Mouse (Mus musculus) hindbrain, embryonic 10.5 days (tissue): ENCODE data around the gene Erc2. TPM values are rescaled to one million over a fixed set of nuclear protein-coding genes. Genes with fewer than 3 reads are reported as not detected.
A peak's percentile ranks its signal among the peaks of the same experiment; 100 is the strongest.

ENCODE experiments used
- DNase-seq: peaks from one replicate; pipeline ENCODE4 v3.0.0-alpha.2; 2017; ENCODE audit warnings: low spot score
- H3K27ac ChIP-seq: fragments of 300-500 bp; sonication (generic); 2 replicates; pipeline ENCODE4 v1.5.1; 2016; ENCODE audit warnings: mild to moderate bottlenecking, moderate library complexity
- H3K27me3 ChIP-seq: fragments of 300-500 bp; sonication (generic); 2 replicates; pipeline ENCODE4 v1.6.1; 2016; ENCODE audit warnings: mild to moderate bottlenecking; ENCODE audit not compliant: poor library complexity, insufficient read depth, severe bottlenecking
- H3K36me3 ChIP-seq: fragments of 300-500 bp; sonication (generic); 2 replicates; pipeline ENCODE4 v1.6.1; 2016; ENCODE audit warnings: mild to moderate bottlenecking, moderate library complexity
- H3K4me1 ChIP-seq: fragments of 300-500 bp; sonication (generic); replicated peaks from 2 replicates; pipeline ENCODE4 v1.6.1; 2016; ENCODE audit warnings: mild to moderate bottlenecking
- H3K4me3 ChIP-seq: fragments of 300-500 bp; sonication (generic); 2 replicates; pipeline ENCODE4 v1.5.1; 2016; ENCODE audit warnings: mild to moderate bottlenecking, moderate library complexity
- H3K9me3 ChIP-seq: fragments of 300-500 bp; sonication (generic); 2 replicates; pipeline ENCODE4 v1.6.1; 2016; ENCODE audit warnings: mild to moderate bottlenecking, moderate library complexity
- WGBS: fragments of 180-500 bp; shearing (Covaris S2); methylation state at CpG from one replicate; pipeline ENCODE4 v1.1.7; 2016; 5-methylcytosine and 5-hydroxymethylcytosine counted together
- polyA plus RNA-seq: library from polyadenylated mRNA; unstranded; fragments of >200 nt; fragmentation: Nextera tagmentation; extraction: Ambion mirVana; gene quantifications from 2 replicates; pipeline ENCODE4 v1.2.1, GENCODE M21; 2016

Erc2 gene
- polyA plus RNA-seq, 1 experiment from 2014 or later, result 15.3 TPM

DNA sequence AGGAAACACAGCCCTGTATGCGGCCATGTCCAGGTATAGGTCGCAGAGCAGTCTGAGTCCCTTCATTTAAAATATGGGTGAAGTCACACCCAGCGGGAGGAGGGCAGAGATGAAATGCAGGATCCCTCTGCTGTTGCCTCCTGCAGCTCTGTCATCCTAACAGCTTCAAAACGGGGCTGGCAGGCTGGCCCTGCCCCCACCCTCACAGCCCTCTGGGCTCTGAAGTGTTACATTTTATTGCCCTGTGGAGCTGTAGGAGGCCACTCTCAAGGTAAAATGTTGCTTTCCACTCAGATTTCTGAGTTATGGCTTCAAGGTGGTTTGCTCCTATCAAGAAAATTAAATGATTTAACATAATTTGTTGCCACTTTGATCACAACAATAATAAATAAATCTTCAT lies 847.5 kb downstream of the Erc2 start:
- H3K27ac ChIP-seq, result no peak overlapping the region
- H3K36me3 ChIP-seq, result no peaks in the 10 kb centered on the region
- WGBS, result 27% methylated on average over 4 of the region's 4 CpGs
- no peaks in the 10 kb centered on the region for H3K9me3 ChIP-seq
- H3K4me3 ChIP-seq, result no peak overlapping the region
- no peaks in the 10 kb centered on the region for H3K27me3 ChIP-seq
- no peak for DNase-seq
- peaks cover 23% of the 10 kb centered on the region for H3K4me1 ChIP-seq

- 70% methylated on average over 6 of the region's 6 CpGs for WGBS
- Histone ChIP-seq H3K27me3 (no peaks in the 10 kb centered on the region), H3K9me3 (no peaks in the 10 kb centered on the region), H3K4me1 (peaks cover 28% of the 10 kb centered on the region), H3K36me3 (no peaks in the 10 kb centered on the region), H3K27ac (no peak overlapping the region), H3K4me3 (no peak overlapping the region)
- no peak for DNase-seq
Measured at GRCm38 (mm10) chr14:28470212-28470611, 848.0 kb downstream of the Erc2 start.

DNA sequence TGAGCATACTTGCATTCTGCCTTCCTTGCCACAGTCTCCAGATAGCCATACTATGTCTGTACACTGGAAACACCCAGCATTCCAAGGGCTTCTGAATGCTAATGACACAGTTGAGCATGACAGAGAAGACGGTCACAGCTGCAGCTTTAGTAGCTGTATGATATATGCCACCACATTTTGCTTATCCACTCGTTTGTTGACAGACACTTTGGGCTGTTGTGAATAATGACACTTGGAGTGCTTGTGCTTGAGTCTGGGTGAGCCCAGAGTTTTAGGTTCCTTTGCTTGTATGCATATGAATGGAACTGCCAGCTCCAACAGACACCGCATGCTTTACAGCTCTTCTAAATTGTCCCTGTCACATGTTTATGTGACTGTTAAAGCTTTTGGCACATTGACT lies 852.8 kb downstream of the Erc2 start:
- no peak overlapping the region for H3K4me3 ChIP-seq
- 49% methylated on average over 3 of the region's 3 CpGs for WGBS
- no peaks in the 10 kb centered on the region for H3K9me3 ChIP-seq
- H3K4me1 ChIP-seq, result peaks cover 40% of the 10 kb centered on the region
- peak overlapping the region; percentile 62; the same call in 1 of the 2 replicates for H3K27ac ChIP-seq
- no peaks in the 10 kb centered on the region for H3K36me3 ChIP-seq
- H3K27me3 ChIP-seq, result no peaks in the 10 kb centered on the region
- DNase-seq, result no peak

DNA sequence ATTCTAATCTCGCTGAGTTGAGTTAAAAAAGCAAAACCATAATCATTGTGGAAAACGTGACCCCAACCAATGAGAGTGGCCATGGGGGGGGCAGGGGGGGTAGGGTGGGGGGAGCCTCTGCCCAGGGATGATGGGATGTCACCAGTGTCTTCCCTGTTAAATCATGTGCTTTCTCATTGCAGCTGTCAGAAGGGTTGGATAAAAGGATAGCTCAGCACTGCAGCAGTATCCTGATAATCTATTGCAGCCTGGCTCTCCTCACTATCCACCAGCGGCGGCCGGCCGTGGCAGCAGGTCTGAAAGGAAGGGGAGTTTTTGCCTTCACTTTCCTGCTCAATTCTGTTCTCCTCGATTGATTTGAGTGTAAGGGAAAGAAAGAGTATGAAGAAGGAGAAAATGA lies 853.2 kb downstream of the Erc2 start:
- no peaks in the 10 kb centered on the region for H3K27me3 ChIP-seq
- peak overlapping the region; percentile 62; the same call in 1 of the 2 replicates for H3K27ac ChIP-seq
- peaks cover 37% of the 10 kb centered on the region for H3K4me1 ChIP-seq
- H3K36me3 ChIP-seq, result no peaks in the 10 kb centered on the region
- DNase-seq, result no peak
- no peak overlapping the region for H3K4me3 ChIP-seq
- no peaks in the 10 kb centered on the region for H3K9me3 ChIP-seq
- 36% methylated on average over 7 of the region's 7 CpGs for WGBS

GRCm38 (mm10) chr14:28476746-28477145 lies 854.5 kb downstream of the Erc2 start:
- H3K4me3 ChIP-seq, result no peak overlapping the region
- WGBS, result 45% methylated on average over 3 of the region's 3 CpGs

DNA sequence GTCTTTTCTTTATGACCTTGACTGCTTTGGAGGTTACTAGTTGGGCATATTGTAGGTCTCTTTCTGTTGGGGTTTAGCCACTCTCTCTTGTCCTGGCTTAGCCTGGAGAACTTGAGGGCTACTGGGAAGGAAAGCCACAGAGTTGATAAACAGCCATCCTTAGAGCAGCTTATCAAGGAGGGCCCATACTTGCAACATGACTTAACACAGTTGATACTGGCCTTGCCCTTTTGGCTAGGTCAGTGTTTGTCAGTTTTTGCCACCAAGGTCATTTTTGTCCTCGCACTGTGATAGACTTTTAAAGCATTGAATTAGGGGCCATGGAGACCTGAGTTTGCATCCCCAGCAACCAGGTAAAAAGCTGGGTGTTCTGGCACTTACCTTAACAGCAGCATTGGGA lies 858.6 kb downstream of the Erc2 start:
- no peak for DNase-seq
- Histone ChIP-seq H3K27me3 (no peaks in the 10 kb centered on the region), H3K4me1 (peaks cover 12% of the 10 kb centered on the region), H3K36me3 (no peaks in the 10 kb centered on the region), H3K4me3 (no peak overlapping the region), H3K9me3 (no peaks in the 10 kb centered on the region), H3K27ac (no peak overlapping the region)
- 89% methylated on average over 1 of the region's 1 CpGs for WGBS

More at GRCm38 (mm10) chr14:28476746-28477145, 854.5 kb downstream of the Erc2 start:
- Histone ChIP-seq H3K27ac (no peak overlapping the region), H3K36me3 (no peaks in the 10 kb centered on the region), H3K4me1 (peaks cover 29% of the 10 kb centered on the region), H3K27me3 (no peaks in the 10 kb centered on the region), H3K9me3 (no peaks in the 10 kb centered on the region)
- DNase-seq, result no peak

DNA sequence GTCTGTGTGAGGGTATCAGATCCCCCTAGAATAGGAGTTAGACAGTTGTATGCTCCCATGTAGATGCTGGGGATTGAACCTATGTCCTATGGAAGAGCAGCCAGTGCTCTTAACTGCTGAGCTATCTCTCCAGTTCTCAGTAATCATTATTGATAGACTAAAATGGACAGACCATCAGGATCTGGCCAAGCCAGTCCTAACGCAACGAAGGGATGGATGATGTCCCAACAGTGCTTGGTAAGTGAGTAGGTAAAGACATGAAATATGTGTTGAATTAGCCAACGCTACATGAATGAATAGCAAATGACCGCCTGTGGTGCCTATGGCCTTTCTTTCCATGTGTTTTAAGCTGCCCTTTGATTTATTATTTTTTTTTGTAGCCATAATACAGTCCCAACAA lies 871.6 kb downstream of the Erc2 start:
- Histone ChIP-seq H3K36me3 (no peaks in the 10 kb centered on the region), H3K27ac (no peak overlapping the region), H3K27me3 (0 out of 2 replicates have a peak, but pooled peaks cover 4% of the 10 kb centered on the region), H3K9me3 (no peaks in the 10 kb centered on the region), H3K4me3 (no peak overlapping the region), H3K4me1 (0 out of 2 replicates have a peak, but pooled peaks cover 7% of the 10 kb centered on the region)
- 93% methylated on average over 4 of the region's 4 CpGs for WGBS
- no peak for DNase-seq

- H3K9me3 ChIP-seq, result no peaks in the 10 kb centered on the region
- H3K27ac ChIP-seq, result no peak overlapping the region
- no peak for DNase-seq
- no peak overlapping the region for H3K4me3 ChIP-seq
- H3K27me3 ChIP-seq, result 0 out of 2 replicates have a peak, but pooled peaks cover 5% of the 10 kb centered on the region
- H3K4me1 ChIP-seq, result 0 out of 2 replicates have a peak, but pooled peaks cover 8% of the 10 kb centered on the region
- H3K36me3 ChIP-seq, result no peaks in the 10 kb centered on the region
- WGBS, result 93% methylated on average over 5 of the region's 5 CpGs
Measured at GRCm38 (mm10) chr14:28494273-28494672, 872.0 kb downstream of the Erc2 start.

DNA sequence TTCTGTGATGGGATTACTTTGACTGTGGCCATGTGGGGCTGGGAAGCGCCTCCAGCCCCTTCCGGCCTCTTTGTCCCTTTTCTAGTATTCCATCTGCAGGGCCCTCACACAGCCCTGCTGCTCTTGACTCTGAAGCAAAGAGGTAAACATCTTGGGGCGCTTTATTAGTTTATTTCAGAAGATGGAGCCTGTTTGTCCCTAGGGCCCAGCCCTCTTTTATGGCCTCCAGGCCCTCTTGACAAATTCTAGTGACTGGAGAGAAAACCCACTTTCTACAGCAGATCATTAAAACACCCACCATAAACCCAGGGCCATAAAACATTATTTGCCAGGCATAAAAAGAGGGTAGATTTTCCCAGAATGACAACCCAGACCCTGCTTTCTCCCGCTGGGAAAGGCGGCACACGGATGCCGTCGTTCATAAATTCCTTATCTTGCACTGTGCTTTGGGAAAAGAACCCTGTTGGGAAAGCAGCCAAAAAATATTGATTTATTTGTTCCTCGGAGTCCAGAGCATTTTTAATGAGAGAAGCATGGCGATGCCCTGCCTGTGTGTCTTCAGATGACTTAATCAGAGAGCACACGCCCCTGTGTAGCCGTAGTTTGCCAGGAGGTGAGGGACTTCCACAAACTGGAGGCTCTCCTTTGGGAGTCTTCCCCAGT lies 879.1 kb downstream of the Erc2 start:
- Histone ChIP-seq H3K9me3 (no peaks in the 10 kb centered on the region), H3K27ac (no peak overlapping the region), H3K4me1 (peaks cover 41% of the 10 kb centered on the region), H3K4me3 (no peak overlapping the region), H3K36me3 (no peaks in the 10 kb centered on the region), H3K27me3 (peaks cover 36% of the 10 kb centered on the region)
- 77% methylated on average over 12 of the region's 12 CpGs for WGBS
- DNase-seq, result no peak

- Histone ChIP-seq H3K9me3 (no peaks in the 10 kb centered on the region), H3K4me3 (no peak overlapping the region), H3K27ac (no peak overlapping the region), H3K4me1 (peaks cover 53% of the 10 kb centered on the region), H3K36me3 (no peaks in the 10 kb centered on the region), H3K27me3 (peaks cover 53% of the 10 kb centered on the region)
- 78% methylated on average over 2 of the region's 2 CpGs for WGBS
- DNase-seq, result no peak
Measured at GRCm38 (mm10) chr14:28503276-28503675, 881.0 kb downstream of the Erc2 start.

DNA sequence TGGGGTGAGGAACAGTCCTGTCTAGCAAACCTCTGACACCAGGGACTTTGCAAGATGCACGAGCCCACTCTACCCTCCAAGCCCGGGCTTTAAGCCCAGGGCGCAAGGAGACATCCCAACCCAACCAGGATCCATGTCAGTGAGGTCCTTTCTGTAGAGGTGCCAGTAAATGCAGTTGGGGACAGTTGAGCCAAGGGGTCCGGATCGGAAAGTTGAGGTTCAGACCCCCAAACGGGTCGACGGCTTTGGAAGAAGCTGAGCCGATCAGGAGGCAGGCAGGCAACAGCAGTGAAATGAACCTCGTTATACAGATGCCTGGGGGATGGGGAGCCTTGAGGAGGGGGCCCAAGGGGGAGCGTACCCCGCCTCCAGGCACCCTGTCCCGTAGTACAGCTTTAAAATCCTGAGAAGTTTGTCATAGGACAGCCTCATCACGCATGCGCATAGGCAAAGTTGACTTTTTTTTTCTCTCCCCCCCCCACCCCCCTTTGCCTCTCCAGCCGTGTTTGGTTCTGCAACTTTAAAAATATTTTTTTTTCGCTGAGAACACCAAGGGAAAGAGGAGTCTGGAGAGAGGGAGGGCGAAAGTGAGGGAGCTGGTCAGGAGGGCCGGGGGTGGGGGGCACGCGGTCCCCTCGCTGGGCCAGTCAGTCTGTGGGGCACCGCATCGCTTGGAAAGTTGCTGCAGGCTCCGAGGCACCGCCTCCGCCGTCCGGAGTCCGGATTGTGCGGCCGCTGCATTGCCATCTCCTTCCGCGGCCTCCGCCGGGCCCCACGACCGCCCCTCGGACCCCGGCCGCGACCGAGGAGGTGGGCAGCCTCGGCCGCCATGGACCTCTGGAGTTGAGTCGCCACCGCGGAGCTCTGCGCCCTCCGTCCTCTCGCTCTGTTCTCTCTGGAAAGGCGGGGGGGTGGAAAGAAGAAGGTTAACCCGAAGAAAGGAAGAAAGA lies 882.1 kb downstream of the Erc2 start, which contains the start of gene Wnt5a:
Gene Wnt5a, plus strand, starts transcription at position 650 of the 950 bp plus-strand sequence.
- no peaks in the 10 kb centered on the region for H3K9me3 ChIP-seq
- peak; percentile 83 for DNase-seq
- no peaks in the 10 kb centered on the region for H3K36me3 ChIP-seq
- peaks cover 59% of the 10 kb centered on the region for H3K4me1 ChIP-seq
- H3K27me3 ChIP-seq, result peaks cover 59% of the 10 kb centered on the region
- peak within 1 kb of the TSS; percentile 72 for H3K4me3 ChIP-seq
- 1% methylated on average over 53 of the region's 53 CpGs for WGBS
- peak within 1 kb of the TSS; percentile 96 for H3K27ac ChIP-seq

DNA sequence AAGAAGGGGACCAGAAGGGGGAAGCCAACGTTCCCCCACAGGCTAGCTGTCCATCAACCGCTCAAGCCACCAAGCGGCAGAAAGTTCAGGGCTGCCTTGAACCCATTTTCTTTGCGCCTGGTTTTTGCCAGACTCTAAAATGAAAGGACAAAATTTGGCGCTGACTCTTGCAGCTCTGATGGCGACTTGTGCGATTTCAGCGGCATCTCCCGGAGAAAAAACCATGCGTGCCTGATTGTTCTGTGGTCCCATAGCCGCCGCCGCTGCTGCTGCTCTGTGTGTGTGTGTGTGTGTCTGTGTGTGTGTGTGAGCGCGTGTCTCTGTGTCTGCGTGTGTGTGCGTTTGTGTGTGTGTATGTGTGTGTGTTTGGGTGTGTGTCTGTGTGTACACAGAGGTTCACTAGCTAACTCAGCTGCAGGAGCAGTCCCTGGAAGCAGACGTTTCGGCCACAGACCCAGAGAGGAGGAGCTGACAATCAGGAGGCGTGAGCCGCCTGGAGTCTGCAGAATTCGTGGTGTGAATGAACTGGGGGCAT lies 882.9 kb downstream of the Erc2 start:
- H3K36me3 ChIP-seq, result no peaks in the 10 kb centered on the region
- DNase-seq, result peak; percentile 78
- peak overlapping the region; percentile 72 for H3K4me3 ChIP-seq
- peaks cover 66% of the 10 kb centered on the region for H3K4me1 ChIP-seq
- H3K27ac ChIP-seq, result peak overlapping the region; percentile 96
- peaks cover 61% of the 10 kb centered on the region for H3K27me3 ChIP-seq
- WGBS, result under 1% methylated on average over 22 of the region's 22 CpGs
- H3K9me3 ChIP-seq, result no peaks in the 10 kb centered on the region
